Mouse (Mus musculus) kidney, embryonic 14.5 days (tissue): ENCODE results near the gene Btnl4. TPM values are rescaled to one million over a fixed set of nuclear protein-coding genes. Genes with fewer than 3 reads are reported as not detected.

Experiments used
- polyA plus RNA-seq: library from polyadenylated mRNA; unstranded; fragments of >200 nt; fragmentation: Nextera tagmentation; extraction: Ambion mirVana; gene quantifications from 2 replicates; pipeline ENCODE4 v1.2.1, GENCODE M21; 2014

Gene Btnl4
- polyA plus RNA-seq, 1 experiment from 2014 or later, result not detected

Other genes starting within 250 kb of the Btnl4 start
- gene H2-Ob, start 238.4 kb downstream of the Btnl4 start, polyA plus RNA-seq, result not detected in 2 replicates
- 21.7 and 22.9 TPM in 2 replicates for gene H2-Ab1, start 219.6 kb downstream of the Btnl4 start, polyA plus RNA-seq
- gene H2-Aa, start 189.5 kb downstream of the Btnl4 start, polyA plus RNA-seq, result 2.7 TPM in 2 replicates
- 5.9 and 7.1 TPM in 2 replicates for gene H2-Eb1, start 171.5 kb downstream of the Btnl4 start, polyA plus RNA-seq
- 0.09 TPM in 1 of 2 replicates, not detected in the other for gene H2-Eb2, start 151.7 kb downstream of the Btnl4 start, polyA plus RNA-seq
- gene Btnl2, start 122.5 kb downstream of the Btnl4 start, polyA plus RNA-seq, result 0.14 TPM in 1 of 2 replicates, not detected in the other
- not detected in 2 replicates for gene Btnl1, start 100.2 kb downstream of the Btnl4 start, polyA plus RNA-seq
- 0.74 and 1.9 TPM in 2 replicates for gene BC051142, start 78.5 kb downstream of the Btnl4 start, polyA plus RNA-seq
- not detected in 2 replicates for gene Btnl6, start 40.0 kb upstream of the Btnl4 start, polyA plus RNA-seq
- 9.7 and 11.2 TPM in 2 replicates for gene Notch4, start 87.0 kb upstream of the Btnl4 start, polyA plus RNA-seq
- gene Gpsm3, start 112.5 kb upstream of the Btnl4 start, polyA plus RNA-seq, result 19.3 and 21.4 TPM in 2 replicates
- gene Pbx2, start 113.9 kb upstream of the Btnl4 start, polyA plus RNA-seq, result 17.8 and 20.9 TPM in 2 replicates
- 5.8 and 6.6 TPM in 2 replicates for gene Ager, start 120.5 kb upstream of the Btnl4 start, polyA plus RNA-seq
- gene Rnf5, start 126.4 kb upstream of the Btnl4 start, polyA plus RNA-seq, result 118 and 139 TPM in 2 replicates
- gene Agpat1, start 126.9 kb upstream of the Btnl4 start, polyA plus RNA-seq, result 61.7 and 75.3 TPM in 2 replicates
- 3.2 and 3.6 TPM in 2 replicates for gene Egfl8, start 138.7 kb upstream of the Btnl4 start, polyA plus RNA-seq
- 33.5 and 39.1 TPM in 2 replicates for gene Ppt2, start 151.2 kb upstream of the Btnl4 start, polyA plus RNA-seq
- 0.16 and 0.18 TPM in 2 replicates for gene Prrt1, start 152.2 kb upstream of the Btnl4 start, polyA plus RNA-seq
- gene Fkbpl, start 167.4 kb upstream of the Btnl4 start, polyA plus RNA-seq, result 14.8 and 16.5 TPM in 2 replicates
- gene Atf6b, start 169.8 kb upstream of the Btnl4 start, polyA plus RNA-seq, result 54.6 and 61.7 TPM in 2 replicates
- gene Tnxb, start 193.2 kb upstream of the Btnl4 start, polyA plus RNA-seq, result 0.15 and 0.26 TPM in 2 replicates